In genomic region chr17:63500156-63500834, GRCm38 (mm10) we compare ENCODE assay signal across 8 mouse cellular contexts. TPM values are rescaled to one million over a fixed set of nuclear protein-coding genes. Genes with fewer than 3 reads are reported as not detected.
DNase-seq lines count a peak whose midpoint lies in the region; ATAC-seq and TF ChIP-seq lines count a peak whose summit lies in the region.

No protein-coding gene starts in this region.

- H3K4me2 ChIP-seq in lung, embryonic 14.5 days = peak overlapping the region; percentile 72

- H3K9ac ChIP-seq in MEL (ENCODE audit: control insufficient read depth, low read depth, low read length, poor library complexity, severe bottlenecking) = peak overlapping the region; percentile 100
- H3K9ac ChIP-seq in lung, embryonic 14.5 days = peak overlapping the region; percentile 96

- WGBS in cerebellum, adult 2 months = 2% methylated on average over 64 of the region's 78 CpGs
- WGBS in lung, embryonic 14.5 days = 1% methylated on average over 42 of the region's 78 CpGs

- H3K36me3 ChIP-seq in MEL (ENCODE audit: control insufficient read depth in 1 of 2, insufficient read depth in 2 of 2, low read length in 2 of 2) = peaks cover 0 to 18% of the 10 kb centered on the region in 2 experiments; a peak in 2 of 4 replicates
- H3K36me3 ChIP-seq in lung, embryonic 14.5 days (ENCODE audit: insufficient read depth) = peaks cover 5% of the 10 kb centered on the region; the same call in 1 of the 2 replicates

- peak overlapping the region; percentile 61 to 97 for H3K4me3 ChIP-seq in MEL (ENCODE audit: control insufficient read depth in 1 of 2, insufficient read depth in 1 of 2, low read depth in 2 of 2, low read length in 2 of 2)
- H3K4me3 ChIP-seq in cerebellum, adult 2 months (replicated peaks; ENCODE audit: insufficient read depth, low read depth, low read length) = peak overlapping the region; percentile 83
- peak overlapping the region; percentile 85 for H3K4me3 ChIP-seq in lung, embryonic 14.5 days (ENCODE audit: low read depth, low read length)

- H3K79me2 ChIP-seq in MEL (ENCODE audit: control insufficient read depth, insufficient read depth, low read length, poor library complexity) = peaks cover 40% of the 10 kb centered on the region

- TF ChIP-seq CTCF in MEL (IDR thresholded peaks at IDR 0.05 in 2 of 3, conservative IDR thresholded peaks at IDR 0.05 in 1 of 3; ENCODE audit: control insufficient read depth in 1 of 3, insufficient read depth in 1 of 3, low read depth in 2 of 3, low read length in 3 of 3, poor library complexity in 1 of 3, severe bottlenecking in 1 of 3) = no peak
- TF ChIP-seq CTCF in cerebellum, adult 2 months (IDR thresholded peaks at IDR 0.05; ENCODE audit: borderline replicate concordance, insufficient read depth, low read depth, low read length) = no peak
- TF ChIP-seq CTCF in lung, embryonic 14.5 days (IDR thresholded peaks at IDR 0.05; ENCODE audit: low read depth) = no peak

- no peaks in the 10 kb centered on the region for H3K9me3 ChIP-seq in MEL (replicated peaks; ENCODE audit: insufficient read depth, low read length)
- no peaks in the 10 kb centered on the region for H3K9me3 ChIP-seq in lung, embryonic 14.5 days (ENCODE audit: low read depth, low read length)

- no peak for TF ChIP-seq RAD21 in MEL (IDR thresholded peaks at IDR 0.05; ENCODE audit: low read depth, low read length)

- peak; percentile 64 to 68 for TF ChIP-seq POLR2A in MEL (IDR thresholded peaks at IDR 0.05; ENCODE audit: control insufficient read depth in 1 of 2, insufficient read depth in 1 of 2, low read depth in 1 of 2, low read length in 2 of 2, poor library complexity in 1 of 2)
- TF ChIP-seq POLR2A in cerebellum, adult 2 months (IDR thresholded peaks at IDR 0.05; ENCODE audit: borderline replicate concordance, insufficient read depth, low read length) = peak; percentile 50

- peaks cover 10 to 14% of the 10 kb centered on the region in 2 experiments for H3K4me1 ChIP-seq in MEL (ENCODE audit: control insufficient read depth in 1 of 2, insufficient read depth in 2 of 2, low read length in 2 of 2)
- H3K4me1 ChIP-seq in cerebellum, adult 2 months (ENCODE audit: control insufficient read depth, insufficient read depth, low read length) = peaks cover 8% of the 10 kb centered on the region; the same call in 1 of the 2 replicates
- peaks cover 13% of the 10 kb centered on the region for H3K4me1 ChIP-seq in lung, embryonic 14.5 days (ENCODE audit: insufficient read depth)

- H3K27ac ChIP-seq in MEL (ENCODE audit: control insufficient read depth, low read depth, low read length) = peak overlapping the region; percentile 94
- peak overlapping the region; percentile 87 for H3K27ac ChIP-seq in cerebellum, adult 2 months (ENCODE audit: insufficient read depth, low read length)
- H3K27ac ChIP-seq in lung, embryonic 14.5 days (ENCODE audit: low read depth) = peak overlapping the region; percentile 99

- no peaks in the 10 kb centered on the region for H3K27me3 ChIP-seq in MEL (ENCODE audit: control insufficient read depth in 1 of 2, insufficient read depth in 2 of 2, low read length in 2 of 2)
- H3K27me3 ChIP-seq in cerebellum, adult 2 months (ENCODE audit: control insufficient read depth, insufficient read depth, low read length) = no peaks in the 10 kb centered on the region
- H3K27me3 ChIP-seq in lung, embryonic 14.5 days (ENCODE audit: insufficient read depth, low read length) = no peaks in the 10 kb centered on the region

- TF ChIP-seq EP300 in MEL (IDR thresholded peaks at IDR 0.05; ENCODE audit: low read depth in 1 of 2, low read length in 2 of 2) = no peak

- ATAC-seq in lung, embryonic 14.5 days (ENCODE audit: insufficient read depth) = peak; percentile 87
- peak; percentile 84 for ATAC-seq in neutrophil, adult 5-6 weeks (ENCODE audit: extremely low read depth, insufficient number of reproducible peaks, low FRiP score, poor library complexity, severe bottlenecking)

- DNase-seq in MEL (ENCODE audit: low read depth, low spot score) = peak; percentile 94
- peak; percentile 84 to 85 for DNase-seq in cerebellum, adult 2 months
- DNase-seq in forelimb bud, embryonic 11.5 days (ENCODE audit: low read depth, low spot score) = peak; percentile 79
- DNase-seq in heart, postnatal 4 days = peak; percentile 86
- DNase-seq in layer of hippocampus, adult 8-10 months (ENCODE audit: low spot score in 2 of 2) = peak; percentile 83 to 87
- DNase-seq in lung, embryonic 14.5 days = peak; percentile 93
- peak; percentile 84 for DNase-seq in testis, postnatal 14 days (ENCODE audit: low spot score)

TF ChIP-seq in MEL, 35 proteins besides CTCF, POLR2A, EP300 and RAD21:
- peak; percentile 32; the same call in 1 of the 2 replicates for TF ChIP-seq MAX (IDR thresholded peaks at IDR 0.05; ENCODE audit: low read length)
- peak; percentile 57; the same call in 1 of the 2 replicates for TF ChIP-seq SIN3A (IDR thresholded peaks at IDR 0.05; ENCODE audit: low read length)
- peak; percentile 49; the same call in 1 of the 2 replicates for TF ChIP-seq TBP (IDR thresholded peaks at IDR 0.05; ENCODE audit: low read depth, low read length)
- TF ChIP-seq POLR2AphosphoS2 (IDR thresholded peaks at IDR 0.05; ENCODE audit: low read length) = 0 out of 2 replicates have a peak, but pooled peaks have one; percentile 35
- peak; percentile 65 for TF ChIP-seq NELFE (IDR thresholded peaks at IDR 0.05; ENCODE audit: low read depth, low read length)
- peak; percentile 42; the same call in 1 of the 2 replicates for TF ChIP-seq ETS1 (IDR thresholded peaks at IDR 0.05; ENCODE audit: low read depth, low read length)
- TF ChIP-seq HCFC1 (IDR thresholded peaks at IDR 0.05; ENCODE audit: low read depth, low read length) = peak; percentile 59; the same call in 1 of the 2 replicates
- TF ChIP-seq NRF1 (IDR thresholded peaks at IDR 0.05; ENCODE audit: insufficient read depth, low read depth, low read length, poor library complexity, severe bottlenecking) = peak; percentile 53
- TF ChIP-seq MYB (IDR thresholded peaks at IDR 0.05; ENCODE audit: low read depth, low read length) = no peak
- TF ChIP-seq E2F4 (IDR thresholded peaks at IDR 0.05; ENCODE audit: borderline replicate concordance, low read depth, low read length) = no peak
- TF ChIP-seq MEF2A (IDR thresholded peaks at IDR 0.05; ENCODE audit: extremely low read depth, insufficient replicate concordance, low read depth, low read length, poor library complexity, severe bottlenecking) = no peak

RNA-seq across cellular contexts. Expression of gene Fbxl17, which starts 0.5 kb away (rescaled TPM):
- total RNA-seq in MEL (2012; rRNA removed) = 4.4 and 5.0 TPM in 2 replicates
- polyA plus RNA-seq in MEL (2012; ENCODE audit: insufficient read depth in 1 of 2, insufficient read length in 2 of 2, low read depth in 1 of 2, low replicate concordance in 2 of 2, missing spikeins in 1 of 2) = 1 to 10 TPM in 1 of 2 experiments, not detected in 1; 9.7 TPM
- 19.4 and 21.5 TPM in 2 replicates for polyA plus RNA-seq in cerebellum, adult 2 months (2012; rRNA removed)
- total RNA-seq in heart, postnatal 4 days (2021) = 10 to 100 TPM; 35.6 to 37.3 TPM
- total RNA-seq in layer of hippocampus, adult 8-10 months (2022) = 10 to 100 TPM; 48.7 to 59.9 (median 54.3) TPM
- 9.0 and 9.2 TPM in 2 replicates for polyA plus RNA-seq in lung, embryonic 14.5 days (2014; fragmentation: Nextera tagmentation; extraction: Ambion mirVana)
- 10.3 and 17.1 TPM in 2 replicates for total RNA-seq in neutrophil, adult 5-6 weeks (2017)

Comparison
In these comparisons a context has a peak if more than half of its experiments do, and no peak if none do; other contexts are left out.
1. Peak in every context shown above with its lines: DNase-seq, ATAC-seq, H3K4me3 ChIP-seq and H3K27ac ChIP-seq.